Mouse (Mus musculus) lung, postnatal 0 days (tissue): ENCODE measurements around the gene Praf2.

ENCODE experiments used
- CTCF ChIP-seq: IDR thresholded peaks from 2 replicates; pipeline ENCODE4 v1.5.1; 2016; ENCODE audit warnings: antibody characterized with exemption, mild to moderate bottlenecking
- EP300 ChIP-seq: IDR thresholded peaks from 2 replicates; pipeline ENCODE4 v1.6.1; 2016; ENCODE audit warnings: antibody characterized with exemption, mild to moderate bottlenecking, control low read depth

- TF ChIP-seq CTCF (no peak), EP300 (no peak)
Measured at GRCm38 (mm10) chrX:7762921-7763197, 34.6 kb downstream of the Praf2 start.
